Mouse (Mus musculus) midbrain, embryonic 11.5 days (tissue): Measurements from ENCODE around the gene Neurl1a. TPM values are rescaled to one million over a fixed set of nuclear protein-coding genes. Genes with fewer than 3 reads are reported as not detected.

ENCODE experiments used
- ATAC-seq: fragments of 200-750 bp; cut with Nextera tagmentation; 2 replicates; pipeline ENCODE4 v1.8.0; 2017; ENCODE audit warnings: moderate TSS enrichment, moderate library complexity; ENCODE audit not compliant: low FRiP score
- DNase-seq: peaks from one replicate; pipeline ENCODE4 v3.0.0; 2015; ENCODE audit warnings: low spot score; ENCODE audit errors: missing footprints
- H3K27ac ChIP-seq: fragments of 300-500 bp; sonication (generic); 2 replicates; pipeline ENCODE4 v1.5.1; 2014; ENCODE audit warnings: low read depth, low read length
- H3K27me3 ChIP-seq: fragments of 300-500 bp; sonication (generic); 2 replicates; pipeline ENCODE4 v1.6.1; 2014; ENCODE audit warnings: mild to moderate bottlenecking, low read length, moderate library complexity, mixed read lengths; ENCODE audit not compliant: control insufficient read depth, insufficient read depth
- H3K36me3 ChIP-seq: fragments of 300-500 bp; sonication (generic); 2 replicates; pipeline ENCODE4 v1.6.1; 2014; ENCODE audit warnings: mild to moderate bottlenecking, low read length, moderate library complexity, mixed read lengths; ENCODE audit not compliant: control insufficient read depth, insufficient read depth
- H3K4me1 ChIP-seq: fragments of 300-500 bp; sonication (generic); 2 replicates; pipeline ENCODE4 v1.6.1; 2014; ENCODE audit warnings: low read length; ENCODE audit not compliant: control insufficient read depth, insufficient read depth
- H3K4me2 ChIP-seq: fragments of 300-500 bp; sonication (generic); 2 replicates; pipeline ENCODE4 v1.6.1; 2014; ENCODE audit warnings: mild to moderate bottlenecking, moderate library complexity
- H3K4me3 ChIP-seq: fragments of 300-500 bp; sonication (generic); 2 replicates; pipeline ENCODE4 v1.5.1; 2014; ENCODE audit warnings: low read depth, low read length
- H3K9ac ChIP-seq: fragments of 300-500 bp; sonication (generic); 2 replicates; pipeline ENCODE4 v1.6.1; 2014; ENCODE audit warnings: low read length
- H3K9me3 ChIP-seq: fragments of 300-500 bp; sonication (generic); 2 replicates; pipeline ENCODE4 v1.6.1; 2016; ENCODE audit warnings: low read length; ENCODE audit not compliant: control insufficient read depth
- WGBS: fragments of 180-500 bp; shearing (Covaris S2); extraction: QIAGEN DNeasy Blood & Tissue Kit; methylation state at CpG from one replicate; pipeline ENCODE4 v1.1.7; 2014; 5-methylcytosine and 5-hydroxymethylcytosine counted together
- polyA plus RNA-seq: library from polyadenylated mRNA; unstranded; fragments of >200 nt; fragmentation: Nextera tagmentation; extraction: Ambion mirVana; gene quantifications from 2 replicates; pipeline ENCODE4 v1.2.1, GENCODE M21; 2014

Neurl1a gene
- polyA plus RNA-seq, 1 experiment from 2014 or later = 4.0 TPM

DNA sequence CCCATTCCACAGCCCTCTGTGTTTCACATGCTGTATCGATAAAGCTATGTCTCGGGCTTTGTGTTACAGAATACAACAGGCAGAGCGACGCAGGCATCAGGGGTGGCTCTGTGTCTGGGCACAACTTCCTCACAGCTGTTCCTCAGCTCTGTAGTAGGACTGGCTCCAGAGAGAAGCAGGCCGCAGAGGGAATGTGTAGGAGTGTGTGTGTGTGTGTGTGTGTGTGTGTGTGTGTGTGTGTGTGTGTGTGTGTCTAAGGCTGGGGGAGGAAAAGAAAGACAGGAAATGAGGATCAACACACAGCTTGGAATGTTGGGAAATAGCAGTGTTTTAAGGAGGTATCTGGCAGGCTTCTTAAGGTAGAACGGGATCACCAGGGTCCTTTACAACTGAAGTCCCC, 98.1 kb downstream of the Neurl1a start:
- no peaks in the 10 kb centered on the region for H3K27me3 ChIP-seq
- no peaks in the 10 kb centered on the region for H3K9me3 ChIP-seq
- DNase-seq (no peak), ATAC-seq (no peak)
- 89% methylated on average over 6 of the region's 6 CpGs for WGBS
- H3K4me2 ChIP-seq = no peak overlapping the region
- H3K4me1 ChIP-seq = no peaks in the 10 kb centered on the region
- no peak overlapping the region for H3K27ac ChIP-seq
- no peak overlapping the region for H3K9ac ChIP-seq
- no peak overlapping the region for H3K4me3 ChIP-seq
- H3K36me3 ChIP-seq = peaks cover 5% of the 10 kb centered on the region; the same call in 1 of the 2 replicates

GRCm38 (mm10) chr19:47279372-47279771, 100.8 kb downstream of the Neurl1a start:
- H3K36me3 ChIP-seq = peaks cover 3% of the 10 kb centered on the region; the same call in 1 of the 2 replicates
- H3K27ac ChIP-seq = no peak overlapping the region

GRCm38 (mm10) chr19:47279788-47280532, 101.3 kb downstream of the Neurl1a start:
- ATAC-seq (no peak), DNase-seq (no peak)
- Histone ChIP-seq H3K36me3 (peaks cover 3% of the 10 kb centered on the region; the same call in 1 of the 2 replicates), H3K9me3 (no peaks in the 10 kb centered on the region), H3K27ac (no peak overlapping the region), H3K27me3 (no peaks in the 10 kb centered on the region), H3K4me1 (no peaks in the 10 kb centered on the region), H3K9ac (no peak overlapping the region), H3K4me3 (no peak overlapping the region), H3K4me2 (no peak overlapping the region)
- WGBS = 89% methylated on average over 15 of the region's 15 CpGs

More at GRCm38 (mm10) chr19:47279372-47279771, 100.8 kb downstream of the Neurl1a start:
- Histone ChIP-seq H3K4me1 (no peaks in the 10 kb centered on the region), H3K4me3 (no peak overlapping the region), H3K27me3 (no peaks in the 10 kb centered on the region), H3K4me2 (no peak overlapping the region), H3K9me3 (no peaks in the 10 kb centered on the region), H3K9ac (no peak overlapping the region)
- DNase-seq = no peak
- WGBS = 85% methylated on average over 4 of the region's 4 CpGs
- no peak for ATAC-seq

GRCm38 (mm10) chr19:47280894-47281293, 102.3 kb downstream of the Neurl1a start:
- Histone ChIP-seq H3K27ac (no peak overlapping the region), H3K4me2 (no peak overlapping the region), H3K9me3 (no peaks in the 10 kb centered on the region), H3K9ac (no peak overlapping the region), H3K4me3 (no peak overlapping the region), H3K4me1 (no peaks in the 10 kb centered on the region), H3K36me3 (peaks cover 3% of the 10 kb centered on the region; the same call in 1 of the 2 replicates), H3K27me3 (no peaks in the 10 kb centered on the region)
- DNase-seq = no peak
- WGBS = 81% methylated on average over 8 of the region's 9 CpGs
- no peak for ATAC-seq

- H3K36me3 ChIP-seq = no peaks in the 10 kb centered on the region; the same call in 1 of the 2 replicates
- no peak overlapping the region for H3K4me2 ChIP-seq
- H3K4me3 ChIP-seq = no peak overlapping the region
- no peak overlapping the region for H3K9ac ChIP-seq
- 87% methylated on average over 6 of the region's 6 CpGs for WGBS
- H3K27me3 ChIP-seq = no peaks in the 10 kb centered on the region
- no peaks in the 10 kb centered on the region for H3K9me3 ChIP-seq
- 0 out of 2 replicates have a peak, but pooled peaks cover 2% of the 10 kb centered on the region for H3K4me1 ChIP-seq
- DNase-seq = no peak
- H3K27ac ChIP-seq = no peak overlapping the region
- no peak for ATAC-seq
Measured at GRCm38 (mm10) chr19:47282050-47282454, 103.4 kb downstream of the Neurl1a start.

DNA sequence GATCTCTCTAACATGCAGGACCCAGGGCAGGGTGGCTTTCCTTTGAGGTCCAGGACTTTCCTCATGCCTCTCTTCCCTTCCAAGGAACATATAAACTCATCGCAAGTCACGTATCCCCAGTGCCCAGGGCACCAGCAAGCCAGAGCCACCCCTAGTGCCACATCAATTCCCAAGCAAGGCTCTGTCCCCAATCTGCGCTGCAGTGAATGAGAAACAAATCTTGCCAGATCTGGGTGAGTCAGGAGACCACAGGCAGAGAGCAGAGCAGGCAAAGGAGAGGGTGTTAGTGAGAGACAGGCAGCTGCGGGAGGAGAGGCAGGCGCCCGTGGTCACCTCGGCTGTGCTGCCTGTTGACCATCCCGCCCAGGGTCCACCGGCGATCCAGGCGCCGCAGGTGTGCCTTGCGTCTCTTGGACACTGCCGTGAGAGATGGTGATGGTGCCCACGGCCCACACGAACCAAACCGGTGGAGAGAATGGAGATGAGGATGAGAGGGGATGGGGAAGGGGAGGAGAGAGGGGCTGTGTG, 104.1 kb downstream of the Neurl1a start:
- Histone ChIP-seq H3K4me3 (no peak overlapping the region), H3K9me3 (no peaks in the 10 kb centered on the region), H3K4me2 (no peak overlapping the region), H3K9ac (no peak overlapping the region), H3K27me3 (no peaks in the 10 kb centered on the region), H3K4me1 (0 out of 2 replicates have a peak, but pooled peaks cover 2% of the 10 kb centered on the region), H3K36me3 (no peaks in the 10 kb centered on the region; the same call in 1 of the 2 replicates), H3K27ac (no peak overlapping the region)
- WGBS = 97% methylated on average over 17 of the region's 17 CpGs
- DNase-seq = no peak
- no peak for ATAC-seq

GRCm38 (mm10) chr19:47285581-47285980, 107.0 kb downstream of the Neurl1a start:
- H3K27ac ChIP-seq = no peak overlapping the region

GRCm38 (mm10) chr19:47286886-47287450, 108.3 kb downstream of the Neurl1a start:
- Histone ChIP-seq H3K36me3 (no peaks in the 10 kb centered on the region; the same call in 1 of the 2 replicates), H3K9me3 (no peaks in the 10 kb centered on the region)
- ATAC-seq = no peak; the same call in 1 of the 2 replicates

More at GRCm38 (mm10) chr19:47285581-47285980, 107.0 kb downstream of the Neurl1a start:
- DNase-seq (no peak), ATAC-seq (no peak)
- Histone ChIP-seq H3K4me3 (no peak overlapping the region), H3K9me3 (no peaks in the 10 kb centered on the region), H3K9ac (no peak overlapping the region), H3K4me1 (peaks cover 3% of the 10 kb centered on the region; the same call in 1 of the 2 replicates), H3K4me2 (no peak overlapping the region), H3K36me3 (no peaks in the 10 kb centered on the region; the same call in 1 of the 2 replicates), H3K27me3 (no peaks in the 10 kb centered on the region)
- WGBS = 71% methylated on average over 6 of the region's 6 CpGs

More at GRCm38 (mm10) chr19:47286886-47287450, 108.3 kb downstream of the Neurl1a start:
- no peak overlapping the region for H3K4me2 ChIP-seq
- H3K27ac ChIP-seq = no peak overlapping the region
- H3K27me3 ChIP-seq = no peaks in the 10 kb centered on the region
- no peak overlapping the region for H3K4me3 ChIP-seq
- 72% methylated on average over 17 of the region's 17 CpGs for WGBS
- no peak overlapping the region for H3K9ac ChIP-seq
- no peak for DNase-seq
- H3K4me1 ChIP-seq = peaks cover 15% of the 10 kb centered on the region
